Mouse (Mus musculus) kidney, adult 2 months (tissue): Measurements from ENCODE around the gene Plcl1.

Experiments
- CTCF ChIP-seq: fragments of 200-500 bp; conservative IDR thresholded peaks from 2 replicates; pipeline ENCODE4 v1.5.1; 2011; ENCODE audit warnings: low read depth, mild to moderate bottlenecking, control low read depth, low read length, moderate library complexity, mixed read lengths; ENCODE audit not compliant: insufficient read depth, insufficient read length
- POLR2A ChIP-seq: fragments of 200-500 bp; IDR thresholded peaks from one replicate; pipeline ENCODE4 v1.6.1; 2011; ENCODE audit warnings: low read depth, low read length, control low read depth

DNA sequence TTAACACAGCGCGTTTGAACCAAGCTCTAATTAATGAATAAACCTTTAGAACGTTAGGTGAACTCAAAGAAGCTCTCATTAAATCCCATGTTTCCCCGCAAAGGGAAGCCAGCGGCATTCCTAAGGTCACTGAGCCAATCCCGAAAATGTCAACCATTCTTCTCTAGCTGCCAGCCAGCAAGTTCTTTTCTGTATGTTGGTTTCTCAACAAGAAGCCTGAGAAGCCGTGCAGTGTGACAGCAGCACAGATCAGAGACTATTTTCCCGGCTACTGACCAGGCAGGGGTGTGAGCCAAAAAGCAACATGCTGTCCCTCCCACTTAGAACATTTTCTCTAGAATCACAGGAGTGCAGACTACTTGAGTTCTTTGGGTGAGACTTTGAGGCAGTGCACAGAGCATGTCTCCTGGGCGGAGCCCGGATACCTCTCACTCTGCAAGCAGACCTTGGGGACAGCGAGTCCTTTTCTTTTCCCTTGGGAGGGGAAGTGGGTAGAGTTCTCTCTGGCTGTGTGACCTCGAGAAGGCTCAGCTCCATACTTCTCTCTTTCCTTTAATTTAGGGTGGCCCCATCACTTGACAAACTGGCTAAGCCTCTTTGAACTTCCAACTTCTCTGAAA lies 333.1 kb downstream of the Plcl1 start:
- no peak for TF ChIP-seq CTCF
- TF ChIP-seq POLR2A, result no peak
